Mouse (Mus musculus) heart, postnatal 14 days (tissue): ENCODE measurements at regions not wholly inside any gene's neighbourhood (a gene's known extent, or its start where the extent isn't known, plus 50 kb on each side); places are given as distances from the start of the nearest gene placed in this dataset.
"Not testable (repeated sequence)": the region's sequence is repeated elsewhere in the genome, so short reads cannot be mapped to it uniquely, and the experiment has no call there.

Experiments used
- DNase-seq, 2 experiments: peaks; one replicate each; pipeline ENCODE4 v3.0.0; 2021 to 2022
- intact Hi-C: fragments of 180-260 bp; cut with DNase I; formaldehyde crosslinking; loops from one replicate; pipeline ENCODE4 v1.15.1; 2025

GRCm38 (mm10) chr12:15659332-15659731 lies 157.4 kb downstream of the Trib2 start:
- no peak for DNase-seq
- intact Hi-C loops = no loop called here

GRCm38 (mm10) chr12:15657748-15658251 lies 158.9 kb downstream of the Trib2 start:
- no peak for DNase-seq
- intact Hi-C loops = no loop called here

- intact Hi-C loops = no loop called here
- DNase-seq = no peak
Measured at GRCm38 (mm10) chr12:15654585-15654984, 162.1 kb downstream of the Trib2 start.

GRCm38 (mm10) chr12:15653357-15653763 lies 163.4 kb downstream of the Trib2 start:
- intact Hi-C loops = no loop called here
- peak; percentile 22 to 28 for DNase-seq

GRCm38 (mm10) chr12:15651293-15651692 lies 165.4 kb downstream of the Trib2 start:
- intact Hi-C loops = no loop called here
- DNase-seq = no peak

GRCm38 (mm10) chr12:15649906-15650305 lies 166.8 kb downstream of the Trib2 start:
- DNase-seq = peak; percentile 16 to 24
- intact Hi-C loops = loop anchor here (10.0 kb wide), 1 partner anchor 1615 kb away; the partner anchor contains the start of gene Pdia6

GRCm38 (mm10) chr12:15649226-15649625 lies 167.5 kb downstream of the Trib2 start:
- DNase-seq = no peak
- intact Hi-C loops = loop anchor here (10.0 kb wide), 1 partner anchor 1616 kb away; the partner anchor contains the start of gene Pdia6

- intact Hi-C loops = loop anchor here (10.0 kb wide), 1 partner anchor 1621 kb away; the partner anchor contains the start of gene Pdia6
- no peak for DNase-seq
Measured at GRCm38 (mm10) chr12:15644074-15644672, 172.5 kb downstream of the Trib2 start.

GRCm38 (mm10) chr12:15643669-15644068 lies 173.1 kb downstream of the Trib2 start:
- DNase-seq = no peak
- intact Hi-C loops = loop anchor here (10.0 kb wide), 1 partner anchor 1621 kb away; the partner anchor contains the start of gene Pdia6

- DNase-seq = no peak
- intact Hi-C loops = loop anchor here (10.0 kb wide), 1 partner anchor 1624 kb away; the partner anchor contains the start of gene Pdia6
Measured at GRCm38 (mm10) chr12:15640320-15640719, 176.4 kb downstream of the Trib2 start.

GRCm38 (mm10) chr12:15629971-15630370 lies 186.8 kb downstream of the Trib2 start:
- DNase-seq = no peak
- intact Hi-C loops = no loop called here

- intact Hi-C loops = no loop called here
Measured at GRCm38 (mm10) chr12:15619521-15619920, 197.2 kb downstream of the Trib2 start.

GRCm38 (mm10) chr12:15617312-15617711 lies 199.4 kb downstream of the Trib2 start:
- peak; percentile 49 to 70 for DNase-seq
- intact Hi-C loops = no loop called here

More at GRCm38 (mm10) chr12:15619521-15619920, 197.2 kb downstream of the Trib2 start:
- DNase-seq = no peak

- DNase-seq = no peak
- intact Hi-C loops = no loop called here
Measured at GRCm38 (mm10) chr12:15611847-15612580, 204.7 kb downstream of the Trib2 start.

GRCm38 (mm10) chr12:15607091-15607490 lies 209.6 kb downstream of the Trib2 start:
- DNase-seq = no peak
- intact Hi-C loops = loop anchor here (1.0 to 5.0 kb wide), 7 partner anchors 95 to 926 kb away; no protein-coding TSS in a partner anchor

- peak in 1 of 2 experiments; percentile 36 for DNase-seq
- intact Hi-C loops = loop anchor here (2.0 to 5.0 kb wide), 6 partner anchors 96 to 626 kb away; no protein-coding TSS in a partner anchor
Measured at GRCm38 (mm10) chr12:15606095-15606494, 210.6 kb downstream of the Trib2 start.

GRCm38 (mm10) chr12:15604630-15605029 lies 212.1 kb downstream of the Trib2 start:
- intact Hi-C loops = loop anchor here (2.0 to 5.0 kb wide), 7 partner anchors 67 to 904 kb away; no protein-coding TSS in a partner anchor
- no peak for DNase-seq

- no peak for DNase-seq
- intact Hi-C loops = loop anchor here (2.0 to 5.0 kb wide), 2 partner anchors 67 to 905 kb away; no protein-coding TSS in a partner anchor
Measured at GRCm38 (mm10) chr12:15603885-15604284, 212.8 kb downstream of the Trib2 start.

- DNase-seq = no peak
- intact Hi-C loops = loop anchor here (5.0 kb wide), 1 partner anchor 66 kb away; no protein-coding TSS in a partner anchor
Measured at GRCm38 (mm10) chr12:15603319-15603718, 213.4 kb downstream of the Trib2 start.

GRCm38 (mm10) chr12:15594704-15595103 lies 222.0 kb downstream of the Trib2 start:
- intact Hi-C loops = no loop called here
- no peak for DNase-seq

GRCm38 (mm10) chr12:15587864-15588263 lies 228.9 kb downstream of the Trib2 start:
- intact Hi-C loops, DNase-seq: not testable (repeated sequence)
